Mouse (Mus musculus): ENCODE measurements around the gene Zfp467.

Gene Zfp467

DNA sequence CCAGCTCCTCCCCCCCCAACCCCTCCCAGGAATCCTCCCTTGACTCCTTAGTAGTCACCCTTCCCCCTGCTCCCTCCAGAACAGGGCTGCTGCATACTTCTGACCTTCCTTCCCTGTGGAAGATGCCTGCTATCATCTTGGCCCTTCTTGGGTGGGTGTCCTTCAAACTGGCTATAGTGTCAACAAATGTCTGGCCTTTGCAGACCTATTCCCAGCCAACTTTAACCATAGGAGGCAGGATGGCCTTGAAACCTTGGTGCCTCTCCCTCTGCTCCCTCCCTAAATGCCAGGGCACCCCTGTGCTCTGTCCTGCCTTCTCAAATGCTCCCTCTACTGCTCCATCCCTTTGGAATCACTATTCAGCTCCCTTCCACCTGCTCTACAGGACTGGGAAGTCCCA lies 6.0 kb downstream of the Zfp467 start:
- no peak for DNase-seq

DNA sequence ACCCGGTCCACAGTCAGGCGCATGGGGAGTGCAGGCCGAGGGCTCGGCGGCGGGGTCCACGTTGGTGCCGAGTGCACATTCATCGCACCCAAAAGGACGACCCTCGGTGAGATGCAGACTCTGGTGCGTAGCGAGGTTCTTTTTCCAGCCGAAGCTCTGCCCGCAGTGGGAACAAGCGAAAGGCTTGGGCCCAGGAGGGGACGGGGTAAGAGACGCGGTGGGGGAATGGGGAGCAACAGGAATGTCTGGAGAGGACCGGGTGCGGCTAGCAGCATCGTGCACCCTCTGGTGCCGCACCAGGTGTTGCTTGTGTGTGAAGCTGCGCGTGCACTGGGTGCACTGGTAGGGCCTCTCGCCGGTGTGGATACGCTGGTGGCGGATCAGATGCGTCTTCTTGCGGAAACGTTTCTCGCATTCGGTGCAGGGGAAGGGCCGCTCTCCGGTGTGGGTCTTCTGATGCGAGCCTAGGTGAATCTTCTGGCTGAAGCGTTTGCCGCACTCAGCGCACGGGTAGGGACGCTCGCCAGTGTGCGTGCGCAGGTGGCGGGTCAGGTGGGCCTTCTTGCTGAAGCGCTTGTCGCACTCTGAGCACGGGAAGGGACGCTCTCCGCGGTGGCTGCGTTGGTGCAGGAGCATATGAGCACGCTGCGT lies 7.0 kb downstream of the Zfp467 start:
- DNase-seq, result no peak

DNA sequence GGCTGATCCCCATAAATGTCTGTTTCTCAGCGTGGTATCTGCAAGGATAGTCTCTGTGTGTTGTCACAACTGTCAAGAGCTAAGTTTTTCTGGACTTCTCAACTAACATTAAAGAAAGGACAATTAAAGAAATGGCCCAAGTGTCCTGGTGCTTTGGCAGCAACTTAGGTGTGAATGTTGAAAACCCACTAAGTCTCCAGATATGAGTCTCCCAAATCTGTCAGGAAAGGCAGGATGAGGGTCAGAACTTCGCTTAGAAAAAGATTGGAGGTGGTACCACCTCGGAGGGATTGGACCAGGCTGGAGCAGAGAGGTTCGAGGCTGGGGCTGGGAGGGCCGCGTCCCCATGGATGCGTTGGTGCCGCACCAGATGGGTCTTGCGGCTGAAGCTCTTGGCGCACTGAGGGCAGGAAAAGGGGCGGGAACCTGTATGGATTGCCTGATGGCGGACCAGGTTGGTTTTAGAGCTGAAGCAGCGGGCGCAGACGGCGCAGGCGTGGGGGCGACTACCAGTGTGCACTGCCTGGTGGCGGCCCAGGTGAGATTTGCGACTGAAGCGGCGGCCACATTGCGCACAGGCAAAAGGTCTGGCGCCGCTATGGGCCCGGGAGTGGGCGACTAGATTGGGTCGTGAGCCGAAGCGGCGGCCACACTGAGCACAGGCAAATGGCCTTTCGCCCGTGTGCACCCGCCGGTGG lies 7.8 kb downstream of the Zfp467 start:
- DNase-seq, result no peak

DNA sequence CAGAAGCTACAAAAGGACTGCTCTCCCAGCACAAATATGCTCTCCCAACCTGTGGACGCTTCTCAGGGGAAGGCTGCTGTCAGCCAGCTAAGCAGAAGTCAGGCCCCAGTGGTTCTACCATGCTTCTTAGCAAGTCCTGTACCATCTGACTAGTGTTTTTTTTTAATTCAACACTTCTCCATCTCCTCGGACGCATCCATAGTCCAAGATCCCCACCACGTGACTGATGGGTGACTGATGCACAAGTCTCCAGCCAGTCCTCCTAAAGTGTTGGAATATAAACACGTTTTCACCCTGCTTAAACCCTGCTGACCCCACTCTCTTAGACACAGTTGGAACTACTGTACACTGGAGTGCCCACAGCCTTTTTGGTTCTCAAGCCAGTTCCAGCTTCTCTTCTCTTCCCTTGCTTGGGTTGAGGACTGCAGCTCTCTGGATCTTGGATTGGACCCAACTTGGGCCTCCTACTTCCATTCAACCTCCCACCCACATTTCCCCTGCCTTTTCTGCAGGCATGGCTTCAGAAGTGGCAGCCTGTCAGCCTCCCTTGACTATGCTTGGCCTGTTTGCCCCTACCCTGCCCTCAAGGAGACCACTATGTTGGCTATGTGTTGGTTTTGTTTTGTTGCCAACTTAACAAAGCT lies 9.8 kb downstream of the Zfp467 start:
- DNase-seq, result no peak

DNA sequence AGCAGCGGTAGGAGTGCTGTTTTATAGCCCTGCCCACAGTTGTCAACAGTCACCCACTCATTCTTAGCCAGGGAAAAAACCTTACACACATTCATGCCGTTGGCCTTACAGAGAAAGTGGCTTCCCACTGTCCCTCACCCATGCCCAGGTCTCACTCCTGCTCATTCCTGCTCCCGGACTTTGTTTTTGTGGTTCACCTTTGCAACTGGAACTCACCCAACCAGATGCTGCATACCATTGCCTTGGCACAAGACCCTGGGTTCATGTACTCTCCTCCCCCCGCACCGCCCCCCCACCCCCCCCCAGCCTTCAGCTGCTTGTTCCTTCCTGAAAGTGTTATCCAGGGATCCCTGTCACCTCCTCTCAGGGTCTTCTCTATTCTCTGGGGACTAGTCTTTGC lies 10.5 kb downstream of the Zfp467 start:
- DNase-seq, result no peak

DNA sequence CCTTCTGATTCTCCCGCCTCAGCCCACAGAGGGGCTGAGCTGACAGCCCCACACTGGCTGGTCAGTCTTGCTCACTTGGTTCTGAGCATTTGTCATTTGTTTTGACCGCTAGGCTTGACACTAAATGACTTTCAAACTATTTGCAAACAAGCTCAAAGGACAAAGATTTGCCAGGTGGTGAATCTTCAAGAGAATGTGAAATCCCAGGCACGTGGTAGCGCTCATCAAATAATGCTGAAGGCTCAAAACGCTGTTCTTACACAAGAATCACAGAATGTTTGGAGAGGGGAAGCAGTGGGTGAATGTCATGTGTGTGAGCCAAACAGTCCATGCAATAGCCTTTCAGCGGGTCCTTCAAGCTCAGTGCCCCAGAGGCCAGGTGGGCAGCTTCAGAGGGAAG lies 11.0 kb downstream of the Zfp467 start:
- DNase-seq, result no peak

DNA sequence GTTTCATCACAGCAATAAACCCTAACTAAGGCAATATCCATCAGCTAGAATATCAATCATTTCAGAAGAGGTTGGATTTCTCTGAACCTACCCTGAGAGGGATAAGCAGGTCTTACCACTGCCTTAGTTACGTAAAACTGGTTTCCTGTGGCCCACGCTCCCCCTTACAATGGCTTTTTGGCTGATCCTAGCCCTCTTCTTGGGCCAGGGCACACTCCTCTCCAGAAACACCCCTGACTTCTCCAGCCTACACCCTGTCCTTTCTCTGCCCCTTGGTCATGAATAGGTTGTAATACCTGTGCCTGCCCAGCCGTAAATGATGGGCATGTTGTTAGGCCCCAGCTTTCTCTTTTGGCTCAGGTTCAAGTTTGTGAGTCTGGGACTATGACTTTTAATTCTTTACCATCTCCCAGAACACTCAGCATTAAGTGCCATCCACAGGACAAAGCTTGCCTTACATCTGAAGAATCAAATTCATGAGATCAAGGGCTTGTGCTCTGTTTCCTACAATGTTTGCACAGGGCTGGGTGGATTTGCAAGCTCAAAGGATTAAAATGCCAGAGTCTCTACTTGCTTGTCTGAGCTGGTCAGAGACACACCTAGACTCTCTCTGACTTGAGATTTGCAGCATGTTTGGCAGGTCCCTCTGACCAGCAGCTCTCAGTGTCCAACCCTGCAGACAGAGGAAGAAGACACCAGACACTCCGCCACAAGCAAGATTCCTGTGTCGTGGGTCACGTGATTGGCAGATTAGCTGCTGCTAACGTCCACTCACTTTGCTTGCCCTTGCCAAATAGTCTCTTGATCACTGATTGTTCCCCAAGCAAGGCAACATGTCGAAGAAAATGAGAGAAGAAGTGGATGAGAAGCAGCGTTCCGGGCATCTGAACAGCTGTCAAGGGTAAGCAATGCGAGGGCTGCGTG lies 12.5 kb downstream of the Zfp467 start:
- DNase-seq, result no peak

DNA sequence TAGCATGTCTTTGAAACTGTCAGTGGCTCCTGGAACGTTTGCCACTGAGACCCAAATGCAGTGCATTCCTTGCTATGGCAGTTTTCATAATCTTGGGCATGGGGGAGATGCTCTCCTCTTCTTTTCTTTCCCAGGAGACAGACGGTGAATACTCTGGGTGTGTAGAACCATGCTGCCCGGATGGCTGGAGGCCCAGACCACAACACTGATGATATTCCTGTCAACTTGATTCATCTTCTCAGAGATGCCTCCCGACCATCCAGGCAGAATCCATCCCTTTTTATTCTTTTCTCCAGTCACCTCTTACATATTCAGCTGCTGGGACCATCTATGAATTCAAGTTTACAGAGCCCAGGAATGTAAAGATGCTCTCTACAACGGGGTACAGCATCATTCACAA lies 14.9 kb downstream of the Zfp467 start:
- DNase-seq, result no peak

DNA sequence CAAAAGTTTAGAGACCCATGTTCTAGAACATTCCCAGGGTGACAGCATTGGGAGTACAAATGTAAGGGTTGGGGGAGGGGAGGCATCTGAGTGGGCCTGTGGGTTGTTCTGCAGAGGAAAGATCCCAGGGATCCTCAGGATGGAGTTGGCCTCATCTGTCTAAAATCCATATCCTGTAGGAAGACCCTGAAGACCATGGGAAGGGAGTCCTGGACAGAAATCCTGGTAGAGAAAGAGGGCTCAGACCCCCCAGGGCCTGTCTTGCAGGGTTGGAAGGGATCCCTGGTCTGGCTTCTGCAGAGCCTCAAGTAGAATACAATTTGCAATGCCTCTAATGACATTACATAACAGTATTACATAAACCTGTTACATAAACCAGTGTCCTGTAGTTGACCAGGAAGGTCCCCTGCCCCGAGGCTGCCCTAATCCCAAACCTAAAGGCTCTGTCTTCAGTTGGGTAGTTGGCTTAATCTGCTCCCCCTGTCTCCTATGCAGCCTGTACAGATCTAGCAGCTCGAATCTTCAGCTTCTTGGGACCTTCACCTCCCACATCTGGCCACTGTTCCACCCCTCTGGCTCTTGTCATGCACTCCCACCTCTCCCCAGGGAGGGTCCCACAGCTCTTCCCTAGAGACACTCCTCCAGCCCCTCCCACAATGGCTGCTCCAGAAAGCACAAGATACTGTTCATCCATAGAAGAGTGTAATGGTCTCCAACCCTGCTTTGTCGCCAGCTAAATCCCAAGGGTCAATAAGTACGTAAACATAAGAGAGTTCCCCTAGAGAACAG lies 16.7 kb downstream of the Zfp467 start:
- no peak for DNase-seq

DNA sequence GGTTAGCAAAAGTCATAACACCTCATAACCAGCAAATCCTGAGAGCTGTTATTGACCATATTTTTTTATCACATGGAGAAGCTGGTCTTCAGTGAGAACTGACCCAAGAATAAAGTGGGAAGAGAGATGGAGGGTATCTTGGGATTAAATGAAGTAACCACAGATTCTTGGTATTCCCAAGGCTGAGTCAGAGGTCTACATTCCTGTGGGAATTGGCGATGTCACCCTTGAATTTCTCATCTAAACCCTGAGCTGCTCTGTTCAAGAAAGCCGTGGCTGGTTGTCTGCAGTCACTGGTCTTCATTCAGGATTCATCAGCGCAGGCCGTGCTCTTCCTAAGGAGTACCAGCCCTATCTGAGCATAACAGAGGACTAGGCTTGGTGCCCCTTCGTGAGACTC lies 18.7 kb downstream of the Zfp467 start:
- no peak for DNase-seq

DNA sequence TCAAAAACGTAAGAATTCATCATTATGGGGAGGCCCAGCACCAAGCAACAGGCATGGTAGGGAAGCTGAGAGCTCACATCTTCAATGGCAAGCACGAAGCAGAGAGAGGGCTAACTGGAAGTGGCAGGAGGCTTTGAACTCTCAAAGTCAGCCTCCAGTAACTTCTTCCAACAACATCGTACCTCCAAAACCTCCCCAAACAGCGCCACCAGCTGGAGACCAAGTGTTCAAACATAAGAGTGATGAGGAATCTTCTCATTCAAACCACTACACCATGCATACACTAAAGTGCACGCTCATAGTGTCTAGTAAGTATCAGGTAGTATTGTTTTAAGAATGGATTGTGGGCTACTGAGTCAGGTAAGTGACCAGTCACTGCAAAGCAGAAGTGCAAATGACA lies 21.6 kb downstream of the Zfp467 start:
- DNase-seq, result no peak

DNA sequence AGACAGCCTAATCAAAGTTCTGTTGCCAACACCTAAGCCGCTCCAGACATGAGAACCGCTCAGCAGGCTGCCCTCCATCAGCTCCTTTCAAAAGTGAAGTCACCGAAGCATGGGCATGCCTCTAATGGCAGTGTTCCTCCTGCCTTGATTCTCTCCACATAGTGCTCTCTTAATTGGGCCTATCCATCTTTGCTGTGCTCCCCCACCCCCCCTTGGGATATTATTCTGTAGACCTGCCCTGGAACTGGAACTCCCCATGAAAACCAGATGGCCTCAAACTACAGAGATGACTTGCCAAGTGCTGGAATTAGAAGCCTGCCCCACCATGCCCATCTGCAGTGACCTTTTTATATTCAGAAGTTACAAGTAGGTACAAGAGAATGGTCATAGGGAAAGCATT lies 22.3 kb downstream of the Zfp467 start:
- no peak for DNase-seq

DNA sequence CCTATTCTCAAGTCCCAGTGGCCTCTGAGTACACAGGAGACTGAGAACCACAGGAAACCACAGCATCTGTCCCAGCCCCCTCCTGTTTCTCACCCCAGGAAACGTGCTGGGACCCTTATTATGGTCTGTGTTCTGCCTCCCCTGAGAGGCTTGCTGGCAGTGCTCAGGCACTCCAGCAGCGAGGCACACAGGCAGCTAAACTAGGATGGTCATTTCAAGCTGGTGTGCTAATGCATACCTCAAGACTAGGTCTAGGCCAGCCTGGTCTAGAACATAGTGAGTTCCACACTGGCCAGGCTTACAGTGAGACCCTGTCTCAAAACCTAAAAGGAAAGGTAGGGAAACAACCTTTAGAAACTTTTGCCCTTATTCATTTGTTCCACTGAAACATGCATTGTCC lies 25.0 kb downstream of the Zfp467 start:
- no peak for DNase-seq

DNA sequence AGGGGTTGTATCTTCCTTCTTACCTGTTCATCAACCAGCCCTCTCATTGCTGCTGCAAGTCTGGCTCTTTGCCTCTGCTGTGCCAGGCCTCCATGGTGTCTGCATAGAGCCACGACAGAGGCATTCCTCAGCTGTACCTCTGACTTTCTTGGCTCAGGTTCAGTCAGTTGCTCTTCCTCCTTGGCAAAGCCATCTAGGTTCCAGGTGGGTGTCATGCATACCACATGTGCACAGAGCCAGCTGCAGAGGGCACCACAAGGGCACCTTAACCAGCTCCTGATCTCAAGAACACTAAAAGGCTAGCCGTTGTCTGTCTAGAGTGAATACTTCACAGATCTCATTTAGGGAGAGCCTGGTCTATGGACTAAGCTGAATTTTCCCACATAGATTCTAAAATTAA lies 29.1 kb downstream of the Zfp467 start:
- DNase-seq, result no peak

DNA sequence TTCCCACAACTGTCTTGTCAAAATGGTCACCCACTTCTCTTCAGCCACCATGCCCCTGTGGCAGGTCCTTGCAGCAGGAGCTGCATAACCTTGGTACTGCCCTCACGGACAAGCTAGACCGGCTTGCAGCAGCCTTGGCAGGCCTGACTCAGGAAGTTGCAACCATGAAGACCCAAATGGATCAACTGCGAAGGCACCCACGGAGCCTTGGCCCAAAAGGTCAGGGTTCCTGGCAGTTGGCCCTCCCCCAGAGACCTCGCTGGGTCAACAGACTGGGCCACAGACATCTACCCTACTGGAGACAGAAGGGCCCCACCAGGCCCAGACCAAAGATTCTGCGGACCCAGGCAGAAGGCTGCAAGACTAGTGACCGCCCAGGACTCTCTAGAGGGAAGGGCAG lies 30.0 kb downstream of the Zfp467 start:
- no peak for DNase-seq

DNA sequence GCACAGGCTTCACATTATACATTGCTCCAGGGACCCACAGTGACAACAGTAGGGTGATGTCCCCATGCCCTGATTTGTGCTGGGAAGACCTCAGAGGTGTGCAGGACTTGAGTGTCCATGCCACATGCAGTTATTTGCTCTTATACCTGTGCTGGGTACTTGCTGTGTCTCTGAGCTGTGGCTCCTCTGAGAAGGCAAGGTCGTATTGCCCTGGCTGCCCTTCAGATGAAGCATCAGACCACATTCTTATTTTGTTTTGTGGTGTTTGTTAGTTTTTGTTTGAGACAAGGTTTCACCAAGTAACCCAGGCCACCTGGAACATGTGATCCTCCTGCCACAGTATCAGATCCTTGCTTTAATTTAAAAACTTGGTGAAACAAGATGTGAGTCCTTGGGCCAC lies 30.7 kb downstream of the Zfp467 start:
- no peak for DNase-seq

DNA sequence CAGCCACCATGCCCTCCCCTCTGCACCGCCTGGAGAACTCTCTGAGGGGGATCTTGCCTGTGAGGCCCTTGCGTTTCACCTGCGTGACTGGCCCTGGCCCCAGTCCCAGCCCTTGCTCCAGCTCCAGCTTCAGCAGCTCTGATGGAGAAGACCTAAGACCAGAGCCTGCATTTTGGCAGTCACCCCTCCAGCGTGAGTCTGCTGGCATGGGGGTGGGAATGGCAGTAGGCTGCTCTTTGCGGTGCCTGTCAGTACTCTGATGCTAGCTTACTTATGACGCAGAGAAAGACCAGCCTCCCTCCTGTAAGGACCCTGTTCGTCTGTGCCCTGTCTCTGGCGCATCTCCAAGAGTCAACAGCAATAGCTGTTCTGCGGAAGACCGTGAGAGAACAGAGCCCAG lies 32.5 kb downstream of the Zfp467 start:
- no peak for DNase-seq

DNA sequence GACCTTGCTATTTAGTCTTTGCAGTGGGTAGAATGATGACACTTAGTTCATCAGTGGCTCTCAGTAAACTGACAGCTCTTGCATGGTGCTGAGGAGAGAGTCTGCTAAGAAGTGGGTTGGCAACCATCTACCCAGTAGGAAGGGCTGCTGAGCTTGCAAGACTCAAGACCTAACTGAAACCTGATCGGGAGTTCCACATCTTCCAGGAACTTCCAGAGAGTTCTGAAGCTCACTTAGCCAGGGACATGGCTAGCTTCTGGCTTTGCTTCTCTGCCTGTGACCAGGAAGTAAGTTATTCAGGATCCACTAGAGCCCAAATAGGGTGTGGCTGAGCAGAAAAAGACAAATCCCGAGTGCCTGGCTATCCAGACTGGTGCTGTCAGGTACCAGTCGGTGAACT lies 33.0 kb downstream of the Zfp467 start:
- DNase-seq, result no peak

DNA sequence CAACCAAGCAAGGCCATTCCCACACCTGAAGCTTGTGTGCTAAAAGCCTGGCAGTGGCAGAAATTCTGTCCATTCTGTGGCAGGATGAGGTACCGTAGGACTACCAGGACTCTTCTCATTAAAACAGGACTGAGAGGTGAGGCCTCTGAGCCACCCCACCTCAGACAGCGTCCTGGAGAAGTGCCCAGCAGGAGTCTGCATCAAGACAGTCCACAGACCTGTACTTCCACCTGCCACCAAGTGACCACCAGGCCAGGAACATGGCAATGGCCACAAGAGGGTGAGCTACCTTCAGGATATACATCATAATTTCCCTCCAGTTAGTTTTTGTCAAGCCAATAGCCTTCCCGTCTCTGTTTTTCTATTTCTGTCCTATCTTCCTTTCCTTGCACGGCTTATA lies 33.5 kb downstream of the Zfp467 start:
- DNase-seq, result no peak

DNA sequence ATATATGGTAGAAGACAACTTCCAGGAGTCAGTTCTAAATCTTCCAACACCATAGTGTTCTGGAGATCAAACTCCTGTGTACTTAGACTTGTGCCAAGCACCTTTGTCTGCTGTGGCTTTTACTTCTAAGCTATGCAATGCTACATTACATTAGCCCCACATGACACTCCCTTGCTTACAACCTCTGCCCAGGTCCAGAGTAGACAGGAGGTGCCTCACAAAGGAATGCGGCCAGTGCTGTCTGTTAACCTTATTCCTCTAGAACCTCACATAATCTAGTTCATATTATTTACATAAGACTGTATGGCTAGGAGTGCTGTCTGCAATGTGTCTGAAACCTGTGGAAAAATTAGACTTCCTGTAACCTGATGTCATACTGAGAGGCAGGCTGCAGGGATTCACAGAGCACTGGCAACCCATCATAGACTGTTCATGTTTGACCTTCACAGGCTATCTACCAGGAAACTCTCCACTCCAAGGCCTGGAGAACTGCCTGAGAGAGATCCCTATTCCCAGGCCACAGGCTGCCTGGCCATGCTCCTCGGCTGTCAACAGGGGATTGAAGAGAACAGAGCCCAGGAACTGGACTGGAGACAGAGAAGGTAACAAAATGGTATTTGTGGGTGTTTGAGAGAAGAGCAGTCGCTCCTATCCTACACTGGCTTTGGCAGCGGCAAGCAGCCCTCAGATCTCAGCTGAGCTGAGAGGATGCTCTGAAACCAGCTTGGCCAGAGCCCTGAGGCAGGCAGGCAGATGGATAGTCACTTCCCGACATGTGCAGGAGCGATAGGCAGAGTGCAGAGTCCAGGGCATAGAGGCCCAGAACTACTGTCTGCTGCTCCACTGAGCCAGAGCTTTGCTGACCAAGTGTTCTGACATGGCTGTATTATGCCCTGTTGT lies 34.2 kb downstream of the Zfp467 start:
- DNase-seq, result no peak

DNA sequence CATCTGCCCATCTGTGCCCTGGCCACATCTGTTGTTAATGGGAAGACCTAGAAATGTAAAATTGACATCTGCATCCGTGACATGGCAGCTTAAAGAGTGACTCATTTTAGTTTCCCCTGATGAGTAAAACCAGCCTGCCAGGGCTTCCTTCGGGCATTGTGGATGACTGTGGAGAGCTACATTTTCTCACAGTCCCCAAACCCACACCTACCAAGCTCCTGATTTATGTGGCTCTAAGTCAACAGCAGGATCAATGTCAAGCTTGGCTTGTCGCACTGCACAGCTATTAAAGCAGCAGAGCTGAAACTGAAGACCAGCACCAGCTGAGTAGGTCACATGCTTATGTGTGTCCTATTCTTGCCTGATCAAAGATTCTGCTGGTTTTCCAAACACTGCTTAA lies 35.1 kb downstream of the Zfp467 start:
- no peak for DNase-seq

Data from thymus, adult 18-20 months (tissue).